Comparison of ENCODE assay signal across 12 mouse cellular contexts in the genomic region with DNA sequence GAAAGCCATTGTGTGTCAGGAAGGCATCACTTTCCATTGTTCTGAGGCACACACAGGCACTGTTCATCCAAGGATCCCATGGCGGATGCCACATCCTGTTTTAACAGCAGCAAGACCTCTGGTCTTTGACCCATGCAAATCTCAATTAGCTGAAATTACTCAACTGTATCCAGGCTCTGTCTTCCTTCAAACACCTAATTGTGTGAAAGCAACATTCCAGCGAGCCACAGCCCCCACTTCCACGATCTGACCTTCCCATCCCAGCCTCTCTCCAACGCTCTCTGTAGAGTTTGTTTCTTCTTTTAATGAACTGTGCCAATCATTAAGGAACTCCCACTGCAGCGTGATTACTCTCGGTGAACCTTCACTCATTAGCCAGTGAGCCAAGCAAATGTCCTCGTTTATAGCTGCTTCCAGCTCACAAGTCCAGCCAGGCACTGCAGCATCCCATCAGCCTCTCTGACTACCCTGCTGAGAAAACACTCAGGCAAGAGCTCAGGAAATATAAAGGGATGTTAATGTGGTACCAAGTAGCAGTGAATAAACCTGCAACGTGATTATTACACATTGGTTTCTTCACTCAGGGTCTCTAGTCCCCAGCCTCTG.
DNase-seq lines count a peak whose midpoint lies in the region; ATAC-seq lines count a peak whose summit lies in the region.
"Had no signal": no experiment of that assay in that cellular context is flagged by ENCODE, and none has a peak within 500 bp of the region (broad histone marks: within the 10 kb centered on the region; RNA-seq: fewer than 3 reads in every experiment).

No protein-coding gene starts in this region.

- peak overlapping the region; percentile 45; the same call in 1 of the 2 replicates for H3K27ac ChIP-seq in hindbrain, embryonic 10.5 days
- H3K27ac ChIP-seq in hindbrain, embryonic 11.5 days (ENCODE audit: low read depth, low read length): no peak overlapping the region
- 0 out of 2 replicates have a peak overlapping the region, but pooled peaks have one; percentile 27 for H3K27ac ChIP-seq in kidney, embryonic 14.5 days (ENCODE audit: low read depth, low read length)
- H3K27ac ChIP-seq in neural tube, embryonic 14.5 days (ENCODE audit: low read depth, low read length): peak overlapping the region; percentile 6; the same call in 1 of the 2 replicates
- H3K27ac ChIP-seq: liver, embryonic 12.5 days had no signal

- H3K4me3 ChIP-seq in hindbrain, embryonic 10.5 days: no peak overlapping the region
- H3K4me3 ChIP-seq in hindbrain, embryonic 11.5 days (ENCODE audit: low read depth, low read length): no peak overlapping the region
- no peak overlapping the region for H3K4me3 ChIP-seq in kidney, embryonic 14.5 days (ENCODE audit: low read length)
- no peak overlapping the region for H3K4me3 ChIP-seq in neural tube, embryonic 14.5 days (ENCODE audit: low read depth, low read length)
- H3K4me3 ChIP-seq: liver, embryonic 12.5 days had no signal

- no peak overlapping the region for H3K4me2 ChIP-seq in hindbrain, embryonic 11.5 days (replicated peaks; ENCODE audit: low read depth, low read length)
- no peak overlapping the region for H3K4me2 ChIP-seq in kidney, embryonic 14.5 days (replicated peaks; ENCODE audit: low read depth, low read length)
- no peak overlapping the region for H3K4me2 ChIP-seq in neural tube, embryonic 14.5 days (ENCODE audit: low read depth, low read length)
- H3K4me2 ChIP-seq: liver, embryonic 12.5 days had no signal

- H3K9ac ChIP-seq in hindbrain, embryonic 11.5 days (ENCODE audit: low read depth, low read length): no peak overlapping the region
- no peak overlapping the region for H3K9ac ChIP-seq in kidney, embryonic 14.5 days (ENCODE audit: low read depth, low read length)
- no peak overlapping the region for H3K9ac ChIP-seq in neural tube, embryonic 14.5 days (replicated peaks; ENCODE audit: low read depth, low read length)
- H3K9ac ChIP-seq: liver, embryonic 12.5 days had no signal

- H3K36me3 ChIP-seq in hindbrain, embryonic 10.5 days: no peaks in the 10 kb centered on the region
- H3K36me3 ChIP-seq in hindbrain, embryonic 11.5 days (ENCODE audit: control insufficient read depth, insufficient read depth, low read length): no peaks in the 10 kb centered on the region
- no peaks in the 10 kb centered on the region for H3K36me3 ChIP-seq in kidney, embryonic 14.5 days (ENCODE audit: control insufficient read depth, insufficient read depth, low read length)
- H3K36me3 ChIP-seq in neural tube, embryonic 14.5 days (ENCODE audit: control insufficient read depth, insufficient read depth, low read length): no peaks in the 10 kb centered on the region
- H3K36me3 ChIP-seq: liver, embryonic 12.5 days had no signal

- H3K27me3 ChIP-seq in hindbrain, embryonic 10.5 days (ENCODE audit: insufficient read depth, poor library complexity, severe bottlenecking): peaks cover 59% of the 10 kb centered on the region
- H3K27me3 ChIP-seq in hindbrain, embryonic 11.5 days (ENCODE audit: control insufficient read depth, insufficient read depth, low read length): no peaks in the 10 kb centered on the region
- no peaks in the 10 kb centered on the region; the same call in 1 of the 2 replicates for H3K27me3 ChIP-seq in kidney, embryonic 14.5 days (ENCODE audit: control insufficient read depth, insufficient read depth, low read length)
- no peaks in the 10 kb centered on the region for H3K27me3 ChIP-seq in neural tube, embryonic 14.5 days (ENCODE audit: control insufficient read depth, insufficient read depth, low read length)
- H3K27me3 ChIP-seq: liver, embryonic 12.5 days had no signal

- ATAC-seq in hindbrain, embryonic 11.5 days (ENCODE audit: low FRiP score): no peak
- ATAC-seq in kidney, embryonic 14.5 days (ENCODE audit: low FRiP score, low TSS enrichment): peak; percentile 89
- peak; percentile 31; the same call in 1 of the 2 replicates for ATAC-seq in neural tube, embryonic 14.5 days (ENCODE audit: low read depth)
- no peak for ATAC-seq in granulocyte monocyte progenitor cell, adult 5-6 weeks (replicated peaks; ENCODE audit: poor library complexity, severe bottlenecking)
- ATAC-seq: liver, embryonic 12.5 days had no signal

- H3K4me1 ChIP-seq in hindbrain, embryonic 10.5 days (replicated peaks): peaks cover 24% of the 10 kb centered on the region
- H3K4me1 ChIP-seq in hindbrain, embryonic 11.5 days (replicated peaks; ENCODE audit: control insufficient read depth, insufficient read depth, low read length): peaks cover 3% of the 10 kb centered on the region; the same call in 1 of the 2 replicates
- 0 out of 2 replicates have a peak, but pooled peaks cover 6% of the 10 kb centered on the region for H3K4me1 ChIP-seq in kidney, embryonic 14.5 days (ENCODE audit: control insufficient read depth, insufficient read depth, low read length)
- H3K4me1 ChIP-seq in neural tube, embryonic 14.5 days (ENCODE audit: control insufficient read depth, insufficient read depth, low read length): no peaks in the 10 kb centered on the region; the same call in 1 of the 2 replicates
- H3K4me1 ChIP-seq: liver, embryonic 12.5 days had no signal

- WGBS in hindbrain, embryonic 10.5 days: 13% methylated on average over 8 of the region's 8 CpGs
- WGBS in hindbrain, embryonic 11.5 days: 11% methylated on average over 8 of the region's 8 CpGs
- whole genome bisulfite sequencing in kidney, embryonic 14.5 days: 7% methylated on average over 8 of the region's 8 CpGs
- WGBS in neural tube, embryonic 14.5 days: 7% methylated on average over 8 of the region's 8 CpGs

- H3K9me3 ChIP-seq in hindbrain, embryonic 10.5 days: no peaks in the 10 kb centered on the region
- no peaks in the 10 kb centered on the region for H3K9me3 ChIP-seq in hindbrain, embryonic 11.5 days (ENCODE audit: control insufficient read depth, low read length)
- no peaks in the 10 kb centered on the region for H3K9me3 ChIP-seq in kidney, embryonic 14.5 days (ENCODE audit: control insufficient read depth, low read length)
- H3K9me3 ChIP-seq in neural tube, embryonic 14.5 days (ENCODE audit: control insufficient read depth, low read length): no peaks in the 10 kb centered on the region
- H3K9me3 ChIP-seq: liver, embryonic 12.5 days had no signal

- no peak for DNase-seq in hindbrain, embryonic 10.5 days (ENCODE audit: low spot score)
- DNase-seq in hindbrain, embryonic 11.5 days (ENCODE audit: low spot score): no peak
- peak; percentile 21 for DNase-seq in forelimb bud, embryonic 11.5 days (ENCODE audit: low read depth, low spot score)
- no peak for DNase-seq in testis, postnatal 10 days (ENCODE audit: low spot score)
- DNase-seq in cerebellum, adult 11-12 months: no peak
- DNase-seq: heart, postnatal 10 days; lung, postnatal 36 days; right cerebral cortex, postnatal 14 days had no signal

Comparison
In these comparisons a context has a peak if more than half of its experiments do, and no peak if none do; other contexts are left out.
1. ATAC-seq: peak in kidney, embryonic 14.5 days (single experiment) and neural tube, embryonic 14.5 days (single experiment); none in hindbrain, embryonic 11.5 days (single experiment) and granulocyte monocyte progenitor cell, adult 5-6 weeks (single experiment).